Mouse (Mus musculus) embryonic facial prominence, embryonic 15.5 days (tissue): Measurements from ENCODE around the gene Edem1. TPM values are rescaled to one million over a fixed set of nuclear protein-coding genes. Genes with fewer than 3 reads are reported as not detected.
"Not testable (repeated sequence)": the region's sequence is repeated elsewhere in the genome, so short reads cannot be mapped to it uniquely, and the experiment has no call there.

Source experiments
- ATAC-seq: fragments of 200-750 bp; cut with Nextera tagmentation; 2 replicates; pipeline ENCODE4 v1.8.0; 2017; ENCODE audit warnings: low read depth, moderate TSS enrichment; ENCODE audit not compliant: insufficient number of reproducible peaks, low FRiP score, low TSS enrichment
- H3K27ac ChIP-seq: fragments of 300-500 bp; sonication (generic); replicated peaks from 2 replicates; pipeline ENCODE4 v1.5.1; 2015; ENCODE audit warnings: mild to moderate bottlenecking, inconsistent platforms
- H3K27me3 ChIP-seq: fragments of 300-500 bp; sonication (generic); 2 replicates; pipeline ENCODE4 v1.6.1; 2015; ENCODE audit warnings: inconsistent platforms
- H3K36me3 ChIP-seq: fragments of 300-500 bp; sonication (generic); 2 replicates; pipeline ENCODE4 v1.6.1; 2015; ENCODE audit warnings: mild to moderate bottlenecking, inconsistent platforms
- H3K4me1 ChIP-seq: fragments of 300-500 bp; sonication (generic); 2 replicates; pipeline ENCODE4 v1.6.1; 2015; ENCODE audit warnings: inconsistent platforms
- H3K4me2 ChIP-seq: fragments of 300-500 bp; sonication (generic); replicated peaks from 2 replicates; pipeline ENCODE4 v1.6.1; 2015; ENCODE audit warnings: mild to moderate bottlenecking, inconsistent platforms
- H3K4me3 ChIP-seq: fragments of 300-500 bp; sonication (generic); replicated peaks from 2 replicates; pipeline ENCODE4 v1.5.1; 2015; ENCODE audit warnings: mild to moderate bottlenecking, inconsistent platforms
- H3K9ac ChIP-seq: fragments of 300-500 bp; sonication (generic); 2 replicates; pipeline ENCODE4 v1.6.1; 2015; ENCODE audit warnings: inconsistent platforms
- H3K9me3 ChIP-seq: fragments of 300-500 bp; sonication (generic); replicated peaks from 2 replicates; pipeline ENCODE4 v1.6.1; 2016; ENCODE audit warnings: inconsistent platforms
- WGBS: fragments of 180-500 bp; shearing (Covaris S2); methylation state at CpG from one replicate; pipeline ENCODE4 v1.1.7; 2015; 5-methylcytosine and 5-hydroxymethylcytosine counted together
- polyA plus RNA-seq: library from polyadenylated mRNA; unstranded; fragments of >200 nt; fragmentation: Nextera tagmentation; extraction: Ambion mirVana; gene quantifications from 2 replicates; pipeline ENCODE4 v1.2.1, GENCODE M21; 2015

Gene Edem1
- polyA plus RNA-seq, 1 experiment from 2014 or later = 20.8 TPM

GRCm38 (mm10) chr6:108852088-108852670 is 23.7 kb downstream of the Edem1 start:
- Histone ChIP-seq H3K27me3 (no peaks in the 10 kb centered on the region), H3K9ac (no peak overlapping the region), H3K4me3 (no peak overlapping the region), H3K4me1 (no peaks in the 10 kb centered on the region), H3K36me3 (peaks cover 64% of the 10 kb centered on the region), H3K9me3 (no peaks in the 10 kb centered on the region), H3K4me2 (no peak overlapping the region), H3K27ac (no peak overlapping the region)
- ATAC-seq = no peak
- 83% methylated on average over 8 of the region's 8 CpGs for WGBS

GRCm38 (mm10) chr6:108852986-108853385 is 24.5 kb downstream of the Edem1 start:
- no peaks in the 10 kb centered on the region for H3K4me1 ChIP-seq
- WGBS = 87% methylated on average over 5 of the region's 5 CpGs
- no peak overlapping the region for H3K9ac ChIP-seq
- no peaks in the 10 kb centered on the region for H3K27me3 ChIP-seq
- H3K36me3 ChIP-seq = peaks cover 63% of the 10 kb centered on the region
- no peak overlapping the region for H3K4me2 ChIP-seq
- no peaks in the 10 kb centered on the region for H3K9me3 ChIP-seq
- no peak overlapping the region for H3K4me3 ChIP-seq
- H3K27ac ChIP-seq = no peak overlapping the region
- no peak for ATAC-seq

- no peaks in the 10 kb centered on the region for H3K9me3 ChIP-seq
- no peak overlapping the region for H3K9ac ChIP-seq
- H3K27me3 ChIP-seq = no peaks in the 10 kb centered on the region
- WGBS = 95% methylated on average over 9 of the region's 9 CpGs
- no peak overlapping the region for H3K4me2 ChIP-seq
- H3K27ac ChIP-seq = no peak overlapping the region
- H3K4me1 ChIP-seq = no peaks in the 10 kb centered on the region
- no peak overlapping the region for H3K4me3 ChIP-seq
- peaks cover 27% of the 10 kb centered on the region for H3K36me3 ChIP-seq
- ATAC-seq = no peak
These were observed 30.1 kb downstream of the Edem1 start for GRCm38 (mm10) chr6:108858583-108858982.

- H3K9me3 ChIP-seq = no peaks in the 10 kb centered on the region
- peaks cover 4% of the 10 kb centered on the region; the same call in 1 of the 2 replicates for H3K36me3 ChIP-seq
- 93% methylated on average over 1 of the region's 1 CpGs for WGBS
- no peaks in the 10 kb centered on the region for H3K4me1 ChIP-seq
- H3K27me3 ChIP-seq = no peaks in the 10 kb centered on the region
- no peak overlapping the region for H3K4me3 ChIP-seq
- no peak overlapping the region for H3K27ac ChIP-seq
- no peak overlapping the region for H3K9ac ChIP-seq
- H3K4me2 ChIP-seq = no peak overlapping the region
- ATAC-seq = no peak
These were observed 32.8 kb downstream of the Edem1 start for GRCm38 (mm10) chr6:108861226-108861625.

- Histone ChIP-seq H3K27me3 (no peaks in the 10 kb centered on the region), H3K9ac (no peak overlapping the region), H3K4me1 (no peaks in the 10 kb centered on the region), H3K4me3 (no peak overlapping the region), H3K36me3 (no peaks in the 10 kb centered on the region), H3K27ac (no peak overlapping the region), H3K9me3 (no peaks in the 10 kb centered on the region), H3K4me2 (no peak overlapping the region)
- WGBS = 85% methylated on average over 2 of the region's 2 CpGs
- peak; percentile 39; the same call in 1 of the 2 replicates for ATAC-seq
These were observed 34.1 kb downstream of the Edem1 start for GRCm38 (mm10) chr6:108862548-108862947.

- 59% methylated on average over 5 of the region's 5 CpGs for WGBS
- no peak overlapping the region for H3K27ac ChIP-seq
- no peak overlapping the region for H3K4me3 ChIP-seq
- H3K9ac ChIP-seq = no peak overlapping the region
- ATAC-seq = no peak
- no peaks in the 10 kb centered on the region for H3K4me1 ChIP-seq
- no peaks in the 10 kb centered on the region for H3K9me3 ChIP-seq
- no peaks in the 10 kb centered on the region for H3K36me3 ChIP-seq
- no peaks in the 10 kb centered on the region for H3K27me3 ChIP-seq
- H3K4me2 ChIP-seq = no peak overlapping the region
These were observed 37.9 kb downstream of the Edem1 start for GRCm38 (mm10) chr6:108866317-108866716.

- not testable (repeated sequence) for H3K27ac ChIP-seq, H3K4me2 ChIP-seq, H3K36me3 ChIP-seq, H3K27me3 ChIP-seq, H3K4me3 ChIP-seq, H3K4me1 ChIP-seq, H3K9me3 ChIP-seq, ATAC-seq, H3K9ac ChIP-seq
- 43% methylated on average over 2 of the region's 2 CpGs for WGBS
These were observed 40.6 kb downstream of the Edem1 start for GRCm38 (mm10) chr6:108869031-108869430.

- H3K27me3 ChIP-seq = no peaks in the 10 kb centered on the region
- 90% methylated on average over 2 of the region's 2 CpGs for WGBS
- no peak overlapping the region for H3K27ac ChIP-seq
- H3K4me1 ChIP-seq = no peaks in the 10 kb centered on the region
- no peaks in the 10 kb centered on the region for H3K9me3 ChIP-seq
- H3K9ac ChIP-seq = no peak overlapping the region
- H3K36me3 ChIP-seq = no peaks in the 10 kb centered on the region
- H3K4me3 ChIP-seq = no peak overlapping the region
- no peak for ATAC-seq
- no peak overlapping the region for H3K4me2 ChIP-seq
These were observed 42.0 kb downstream of the Edem1 start for GRCm38 (mm10) chr6:108870421-108870820.

GRCm38 (mm10) chr6:108871251-108871650 is 42.8 kb downstream of the Edem1 start:
- H3K9ac ChIP-seq = no peak overlapping the region
- WGBS = 86% methylated on average over 4 of the region's 4 CpGs
- H3K4me3 ChIP-seq = no peak overlapping the region
- 0 out of 2 replicates have a peak, but pooled peaks cover 5% of the 10 kb centered on the region for H3K4me1 ChIP-seq
- H3K27ac ChIP-seq = no peak overlapping the region
- H3K4me2 ChIP-seq = no peak overlapping the region
- no peaks in the 10 kb centered on the region for H3K27me3 ChIP-seq
- no peaks in the 10 kb centered on the region for H3K9me3 ChIP-seq
- H3K36me3 ChIP-seq = no peaks in the 10 kb centered on the region
- ATAC-seq = no peak

- H3K27ac ChIP-seq = no peak overlapping the region
- 59% methylated on average over 1 of the region's 1 CpGs for WGBS
- no peak overlapping the region for H3K9ac ChIP-seq
- H3K27me3 ChIP-seq = no peaks in the 10 kb centered on the region
- ATAC-seq = no peak
- H3K9me3 ChIP-seq = no peaks in the 10 kb centered on the region
- 0 out of 2 replicates have a peak, but pooled peaks cover 5% of the 10 kb centered on the region for H3K4me1 ChIP-seq
- H3K4me3 ChIP-seq = no peak overlapping the region
- H3K36me3 ChIP-seq = no peaks in the 10 kb centered on the region
- no peak overlapping the region for H3K4me2 ChIP-seq
These were observed 46.9 kb downstream of the Edem1 start for GRCm38 (mm10) chr6:108875344-108875743.

GRCm38 (mm10) chr6:108876052-108876451 is 47.6 kb downstream of the Edem1 start:
- Histone ChIP-seq H3K27ac (no peak overlapping the region), H3K27me3 (no peaks in the 10 kb centered on the region), H3K9me3 (0 out of 2 replicates have a peak, but pooled peaks cover under 1% of the 10 kb centered on the region), H3K4me3 (0 out of 2 replicates have a peak overlapping the region, but pooled peaks have one; percentile 3), H3K36me3 (no peaks in the 10 kb centered on the region), H3K4me1 (0 out of 2 replicates have a peak, but pooled peaks cover 5% of the 10 kb centered on the region), H3K9ac (no peak overlapping the region), H3K4me2 (peak overlapping the region; percentile 19; the same call in 1 of the 2 replicates)
- no peak for ATAC-seq
- WGBS = 21% methylated on average over 5 of the region's 5 CpGs

- 53% methylated on average over 1 of the region's 2 CpGs for WGBS
- H3K4me2 ChIP-seq = no peak overlapping the region
- no peaks in the 10 kb centered on the region for H3K27me3 ChIP-seq
- no peaks in the 10 kb centered on the region for H3K36me3 ChIP-seq
- no peak overlapping the region for H3K27ac ChIP-seq
- H3K9ac ChIP-seq = no peak overlapping the region
- 0 out of 2 replicates have a peak, but pooled peaks cover 2% of the 10 kb centered on the region for H3K9me3 ChIP-seq
- no peak overlapping the region for H3K4me3 ChIP-seq
- H3K4me1 ChIP-seq = 0 out of 2 replicates have a peak, but pooled peaks cover 5% of the 10 kb centered on the region
- no peak for ATAC-seq
These were observed 48.0 kb downstream of the Edem1 start for GRCm38 (mm10) chr6:108876486-108876885.
